Mouse (Mus musculus): Measurements from ENCODE around the gene Idh2. TPM values are rescaled to one million over a fixed set of nuclear protein-coding genes. Genes with fewer than 3 reads are reported as not detected.

Idh2 gene
- polyA plus RNA-seq, 1 experiment from 2014 or later: 514 TPM

GRCm38 (mm10) chr7:80078792-80079301, 36.3 kb downstream of the Idh2 start:
- H3K9me3 ChIP-seq: no peaks in the 10 kb centered on the region
- WGBS: 24% methylated on average over 14 of the region's 14 CpGs
- no peak for ATAC-seq (ENCODE audit: insufficient number of reproducible peaks, insufficient read depth, low FRiP score, low TSS enrichment, low read depth)
- no peak overlapping the region for H3K4me3 ChIP-seq
- H3K36me3 ChIP-seq: peaks cover 28% of the 10 kb centered on the region
- H3K27ac ChIP-seq: peak overlapping the region; percentile 64
- peaks cover 50% of the 10 kb centered on the region for H3K4me1 ChIP-seq
- peak overlapping the region; percentile 32 for H3K4me2 ChIP-seq
- no peaks in the 10 kb centered on the region for H3K27me3 ChIP-seq
- peak overlapping the region; percentile 51; the same call in 1 of the 2 replicates for H3K9ac ChIP-seq

GRCm38 (mm10) chr7:80077801-80078200, 37.4 kb downstream of the Idh2 start:
- H3K27me3 ChIP-seq: no peaks in the 10 kb centered on the region
- H3K4me1 ChIP-seq: peaks cover 56% of the 10 kb centered on the region
- ATAC-seq (ENCODE audit: insufficient number of reproducible peaks, insufficient read depth, low FRiP score, low TSS enrichment, low read depth): no peak
- H3K36me3 ChIP-seq: peaks cover 20% of the 10 kb centered on the region
- H3K9ac ChIP-seq: no peak overlapping the region
- no peak overlapping the region for H3K4me3 ChIP-seq
- 62% methylated on average over 9 of the region's 9 CpGs for WGBS
- no peaks in the 10 kb centered on the region for H3K9me3 ChIP-seq
- no peak overlapping the region for H3K4me2 ChIP-seq
- peak overlapping the region; percentile 8; the same call in 1 of the 2 replicates for H3K27ac ChIP-seq

- no peaks in the 10 kb centered on the region for H3K27me3 ChIP-seq
- no peak for ATAC-seq (ENCODE audit: insufficient number of reproducible peaks, insufficient read depth, low FRiP score, low TSS enrichment, low read depth)
- no peak overlapping the region for H3K4me3 ChIP-seq
- H3K36me3 ChIP-seq: peaks cover 13% of the 10 kb centered on the region
- no peak overlapping the region for H3K4me2 ChIP-seq
- peak overlapping the region; percentile 58; the same call in 1 of the 2 replicates for H3K27ac ChIP-seq
- no peak overlapping the region for H3K9ac ChIP-seq
- no peaks in the 10 kb centered on the region for H3K9me3 ChIP-seq
- 53% methylated on average over 6 of the region's 6 CpGs for WGBS
- H3K4me1 ChIP-seq: peaks cover 60% of the 10 kb centered on the region
Measured at GRCm38 (mm10) chr7:80076961-80077716, 38.1 kb downstream of the Idh2 start.

- no peak overlapping the region for H3K4me2 ChIP-seq
- ATAC-seq (ENCODE audit: insufficient number of reproducible peaks, insufficient read depth, low FRiP score, low TSS enrichment, low read depth): no peak
- WGBS: 24% methylated on average over 4 of the region's 4 CpGs
- peak overlapping the region; percentile 57; the same call in 1 of the 2 replicates for H3K27ac ChIP-seq
- H3K4me1 ChIP-seq: peaks cover 71% of the 10 kb centered on the region
- peaks cover 3% of the 10 kb centered on the region for H3K36me3 ChIP-seq
- H3K9me3 ChIP-seq: no peaks in the 10 kb centered on the region
- no peaks in the 10 kb centered on the region for H3K27me3 ChIP-seq
- peak overlapping the region; percentile 27; the same call in 1 of the 2 replicates for H3K9ac ChIP-seq
- H3K4me3 ChIP-seq: no peak overlapping the region
Measured at GRCm38 (mm10) chr7:80075946-80076583, 39.1 kb downstream of the Idh2 start.

GRCm38 (mm10) chr7:80074921-80075441, 40.2 kb downstream of the Idh2 start:
- ATAC-seq (ENCODE audit: insufficient number of reproducible peaks, insufficient read depth, low FRiP score, low TSS enrichment, low read depth): no peak
- 39% methylated on average over 5 of the region's 5 CpGs for WGBS
- Histone ChIP-seq H3K4me1 (peaks cover 80% of the 10 kb centered on the region), H3K4me2 (no peak overlapping the region), H3K9ac (no peak overlapping the region; the same call in 1 of the 2 replicates), H3K4me3 (no peak overlapping the region), H3K36me3 (no peaks in the 10 kb centered on the region), H3K9me3 (no peaks in the 10 kb centered on the region), H3K27ac (peak overlapping the region; percentile 57), H3K27me3 (no peaks in the 10 kb centered on the region)

DNA sequence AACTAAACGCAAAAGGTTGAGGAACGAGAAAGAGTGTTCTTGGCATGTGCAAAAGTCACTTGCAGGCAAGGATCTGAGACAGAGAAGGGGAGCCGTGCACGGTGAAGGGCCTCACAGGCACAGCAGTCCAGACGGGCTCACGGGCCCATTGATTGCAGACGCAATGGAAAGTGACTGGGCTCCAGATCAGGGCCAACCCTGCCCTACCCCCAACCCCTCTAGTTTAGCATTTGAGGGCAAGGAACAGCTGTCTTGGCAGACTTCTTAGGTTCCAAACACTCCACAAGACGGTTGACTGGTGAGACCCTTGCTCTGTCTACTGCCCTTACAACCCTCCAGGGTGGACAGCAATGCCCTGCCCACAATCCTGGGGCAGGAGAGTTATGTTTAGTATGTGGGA, 41.7 kb downstream of the Idh2 start:
- H3K36me3 ChIP-seq: no peaks in the 10 kb centered on the region
- H3K27ac ChIP-seq: no peak overlapping the region
- 71% methylated on average over 8 of the region's 8 CpGs for WGBS
- no peak for ATAC-seq (ENCODE audit: insufficient number of reproducible peaks, insufficient read depth, low FRiP score, low TSS enrichment, low read depth)
- no peak overlapping the region for H3K4me2 ChIP-seq
- H3K4me1 ChIP-seq: peaks cover 87% of the 10 kb centered on the region
- H3K27me3 ChIP-seq: no peaks in the 10 kb centered on the region
- H3K4me3 ChIP-seq: no peak overlapping the region
- no peak overlapping the region for H3K9ac ChIP-seq
- H3K9me3 ChIP-seq: no peaks in the 10 kb centered on the region

DNA sequence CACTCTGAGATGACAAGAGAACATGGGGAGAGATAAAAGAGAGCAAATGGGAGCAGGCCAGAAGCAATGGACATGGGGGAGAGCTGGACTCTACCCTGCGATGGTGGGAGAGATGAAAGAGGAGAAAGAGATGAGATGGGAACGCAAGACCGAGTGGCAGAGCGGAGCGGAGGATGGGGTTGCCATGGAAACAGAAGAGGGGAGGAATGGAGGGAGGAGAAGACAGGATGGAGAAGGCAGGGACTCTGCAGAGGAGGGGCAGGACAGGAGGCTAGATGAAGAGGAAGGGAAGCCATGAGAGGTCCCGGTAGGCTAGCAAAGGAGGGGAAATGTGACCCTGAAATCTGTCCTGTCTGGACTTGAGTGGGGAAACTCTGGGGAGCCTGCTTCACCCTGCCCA, 42.9 kb downstream of the Idh2 start:
- Histone ChIP-seq H3K27me3 (no peaks in the 10 kb centered on the region), H3K9ac (no peak overlapping the region), H3K27ac (no peak overlapping the region), H3K4me3 (no peak overlapping the region), H3K4me2 (no peak overlapping the region), H3K4me1 (peaks cover 87% of the 10 kb centered on the region), H3K9me3 (no peaks in the 10 kb centered on the region), H3K36me3 (no peaks in the 10 kb centered on the region)
- 53% methylated on average over 6 of the region's 6 CpGs for WGBS
- no peak for ATAC-seq (ENCODE audit: insufficient number of reproducible peaks, insufficient read depth, low FRiP score, low TSS enrichment, low read depth)

DNA sequence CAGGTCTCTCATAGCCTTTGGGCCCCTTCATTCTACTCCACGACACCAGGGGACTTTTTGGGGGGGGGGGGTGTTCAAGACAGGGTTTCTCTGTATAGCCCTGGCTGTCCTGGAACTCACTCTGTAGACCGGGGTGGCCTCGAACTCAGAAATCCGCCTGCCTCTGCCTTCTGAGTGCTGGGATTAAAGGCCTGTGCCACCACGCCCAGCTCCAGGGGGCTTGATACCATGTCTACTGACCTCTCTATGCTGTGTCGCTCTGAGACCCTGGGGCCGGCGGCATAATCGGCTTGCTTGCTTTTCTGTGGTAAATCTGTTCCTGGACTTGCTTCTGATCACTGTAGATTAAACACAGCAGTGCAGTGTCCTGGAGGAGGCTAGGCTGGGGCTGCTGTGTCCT, 44.0 kb downstream of the Idh2 start:
- Histone ChIP-seq H3K4me2 (no peak overlapping the region), H3K27me3 (no peaks in the 10 kb centered on the region), H3K4me3 (no peak overlapping the region), H3K4me1 (peaks cover 87% of the 10 kb centered on the region), H3K27ac (no peak overlapping the region), H3K9me3 (no peaks in the 10 kb centered on the region), H3K36me3 (no peaks in the 10 kb centered on the region), H3K9ac (no peak overlapping the region)
- WGBS: 81% methylated on average over 9 of the region's 9 CpGs
- ATAC-seq (ENCODE audit: insufficient number of reproducible peaks, insufficient read depth, low FRiP score, low TSS enrichment, low read depth): no peak

DNA sequence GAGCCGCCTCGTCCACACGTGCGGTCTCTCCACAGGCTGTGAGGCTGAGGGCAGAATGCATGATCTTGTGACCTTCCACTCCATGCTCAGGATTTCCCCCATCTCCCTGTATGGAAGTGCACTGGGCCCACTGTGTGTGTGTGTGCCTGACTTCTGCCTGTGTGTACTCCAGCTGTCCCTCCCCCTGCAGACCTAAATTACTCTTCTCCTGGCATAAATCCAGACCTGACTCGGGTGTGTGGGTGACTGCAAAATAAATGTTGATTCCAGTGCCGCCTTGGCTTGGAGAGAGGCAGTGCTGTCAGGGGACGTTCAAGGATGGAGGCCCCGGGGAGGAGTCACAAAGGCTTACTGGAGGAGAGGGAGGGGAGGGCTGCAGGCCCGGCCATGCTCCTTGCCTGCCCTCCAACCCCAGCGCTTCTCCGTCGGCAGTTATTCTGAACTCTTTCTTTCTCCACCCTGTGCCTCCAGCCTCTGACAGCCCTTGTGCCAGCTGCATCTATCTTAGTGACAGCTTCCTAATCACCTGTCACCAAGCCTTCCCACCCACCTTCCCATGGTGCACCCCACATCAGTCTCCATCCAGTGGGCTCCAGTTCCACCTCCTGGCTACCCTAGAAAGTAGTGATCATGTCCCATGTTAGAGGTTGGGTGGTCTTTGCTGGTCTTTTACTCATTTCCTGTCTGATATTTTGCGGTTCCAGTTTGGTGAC, 45.4 kb downstream of the Idh2 start:
- no peak; the same call in 1 of the 2 replicates for ATAC-seq (ENCODE audit: insufficient number of reproducible peaks, insufficient read depth, low FRiP score, low TSS enrichment, low read depth)
- Histone ChIP-seq H3K27me3 (no peaks in the 10 kb centered on the region), H3K27ac (peak overlapping the region; percentile 71), H3K9me3 (no peaks in the 10 kb centered on the region), H3K4me2 (peak overlapping the region; percentile 28; the same call in 1 of the 2 replicates), H3K36me3 (no peaks in the 10 kb centered on the region), H3K9ac (peak overlapping the region; percentile 54; the same call in 1 of the 2 replicates), H3K4me3 (no peak overlapping the region), H3K4me1 (peaks cover 73% of the 10 kb centered on the region)
- WGBS: 16% methylated on average over 13 of the region's 13 CpGs

DNA sequence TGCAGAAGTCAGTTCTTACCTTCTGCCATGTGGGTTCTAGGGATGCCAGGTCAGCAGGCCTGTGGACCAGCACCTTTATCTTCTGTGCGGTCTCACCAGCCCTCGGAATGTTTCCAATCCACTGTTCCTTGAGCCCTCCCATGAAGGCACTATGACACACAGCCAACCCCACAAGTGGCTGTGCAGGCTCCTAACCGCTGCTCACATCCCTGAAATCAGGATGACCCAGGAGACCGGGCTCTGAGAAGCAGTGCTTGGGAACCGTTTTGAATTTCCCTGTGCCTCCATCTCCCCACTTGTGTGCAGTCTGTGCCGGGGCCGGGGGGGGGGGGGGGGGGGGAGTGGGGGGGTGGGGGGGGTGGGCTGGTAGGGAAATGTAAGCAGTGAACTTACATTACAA, 46.9 kb downstream of the Idh2 start:
- no peaks in the 10 kb centered on the region for H3K9me3 ChIP-seq
- no peak for ATAC-seq (ENCODE audit: insufficient number of reproducible peaks, insufficient read depth, low FRiP score, low TSS enrichment, low read depth)
- WGBS: 28% methylated on average over 5 of the region's 7 CpGs
- no peak overlapping the region for H3K9ac ChIP-seq
- H3K27me3 ChIP-seq: no peaks in the 10 kb centered on the region
- no peaks in the 10 kb centered on the region for H3K36me3 ChIP-seq
- H3K4me1 ChIP-seq: peaks cover 72% of the 10 kb centered on the region
- H3K4me2 ChIP-seq: peak overlapping the region; percentile 26; the same call in 1 of the 2 replicates
- H3K4me3 ChIP-seq: no peak overlapping the region
- peak overlapping the region; percentile 85 for H3K27ac ChIP-seq

Data from embryonic facial prominence, embryonic 13.5 days (tissue).